In genomic region chr12:29951485-29951884, GRCm38 (mm10) we compare ENCODE assay signal across 14 mouse cellular contexts. TPM values are rescaled to one million over a fixed set of nuclear protein-coding genes. Genes with fewer than 3 reads are reported as not detected.
A peak's percentile ranks its signal among the peaks of the same experiment; 100 is the strongest.
DNase-seq lines count a peak whose midpoint lies in the region; ATAC-seq and TF ChIP-seq lines count a peak whose summit lies in the region.
"Had no signal": no experiment of that assay in that cellular context is flagged by ENCODE, and none has a peak within 500 bp of the region (broad histone marks: within the 10 kb centered on the region; RNA-seq: fewer than 3 reads in every experiment).

No protein-coding gene starts in this region.

- H3K4me3 ChIP-seq in heart, adult 2 months, result no peak overlapping the region
- H3K4me3 ChIP-seq in kidney, adult 2 months (ENCODE audit: insufficient read depth, low read depth, low read length), result no peak overlapping the region
- H3K4me3 ChIP-seq in liver, embryonic 12.5 days, result no peak overlapping the region
- H3K4me3 ChIP-seq in liver, postnatal 0 days (ENCODE audit: low read depth, low read length), result no peak overlapping the region
- H3K4me3 ChIP-seq in brown adipose tissue, adult 24 weeks (ENCODE audit: insufficient read depth, low read depth, low read length), result no peak overlapping the region
- H3K4me3 ChIP-seq: embryonic facial prominence, embryonic 15.5 days; limb, embryonic 15.5 days had no signal

- no peaks in the 10 kb centered on the region for H3K27me3 ChIP-seq in heart, adult 2 months (ENCODE audit: control insufficient read depth, insufficient read depth, low read length)
- no peaks in the 10 kb centered on the region for H3K27me3 ChIP-seq in kidney, adult 2 months (replicated peaks; ENCODE audit: control insufficient read depth, insufficient read depth, low read length)
- no peaks in the 10 kb centered on the region for H3K27me3 ChIP-seq in liver, embryonic 12.5 days (replicated peaks)
- no peaks in the 10 kb centered on the region for H3K27me3 ChIP-seq in liver, postnatal 0 days (ENCODE audit: insufficient read depth, low read length)
- H3K27me3 ChIP-seq: embryonic facial prominence, embryonic 15.5 days; limb, embryonic 15.5 days had no signal

- intact Hi-C loops in heart, adult 2 months (cut with DNase I), result no loop called here
- intact Hi-C loops in heart, postnatal 36 days (cut with DNase I), result no loop called here

- no peak for ATAC-seq in liver, embryonic 12.5 days
- ATAC-seq in liver, postnatal 0 days, result no peak
- ATAC-seq: midbrain, embryonic 16.5 days had no signal

- H3K4me1 ChIP-seq in heart, adult 2 months (ENCODE audit: control insufficient read depth, insufficient read depth, low read length), result peaks cover 37% of the 10 kb centered on the region
- peaks cover 27% of the 10 kb centered on the region for H3K4me1 ChIP-seq in kidney, adult 2 months (ENCODE audit: control insufficient read depth, insufficient read depth, low read length)
- no peaks in the 10 kb centered on the region for H3K4me1 ChIP-seq in liver, embryonic 12.5 days
- no peaks in the 10 kb centered on the region for H3K4me1 ChIP-seq in liver, postnatal 0 days (ENCODE audit: insufficient read depth)
- H3K4me1 ChIP-seq in brown adipose tissue, adult 24 weeks (ENCODE audit: control insufficient read depth, insufficient read depth, insufficient read length, low read length), result peaks cover 50% of the 10 kb centered on the region

- H3K27ac ChIP-seq in heart, adult 2 months, result peak overlapping the region; percentile 82
- H3K27ac ChIP-seq in kidney, adult 2 months (ENCODE audit: insufficient read depth, low read depth, low read length), result peak overlapping the region; percentile 18
- 0 out of 2 replicates have a peak overlapping the region, but pooled peaks have one; percentile 10 for H3K27ac ChIP-seq in liver, embryonic 12.5 days
- H3K27ac ChIP-seq in liver, postnatal 0 days (ENCODE audit: low read depth), result no peak overlapping the region
- H3K27ac ChIP-seq in brown adipose tissue, adult 24 weeks (replicated peaks; ENCODE audit: low read depth, low read length), result peak overlapping the region; percentile 98
- H3K27ac ChIP-seq: macrophage had no signal

- no peaks in the 10 kb centered on the region for H3K9me3 ChIP-seq in liver, embryonic 12.5 days (replicated peaks)
- H3K9me3 ChIP-seq in liver, postnatal 0 days (ENCODE audit: low read length), result no peaks in the 10 kb centered on the region
- H3K9me3 ChIP-seq: embryonic facial prominence, embryonic 15.5 days; limb, embryonic 15.5 days had no signal

- WGBS in heart, adult 2 months, result 49% methylated on average over 5 of the region's 5 CpGs
- 67% methylated on average over 5 of the region's 5 CpGs for WGBS in kidney, adult 2 months
- WGBS in liver, embryonic 12.5 days (ENCODE audit: insufficient replicate concordance), result 61% methylated on average over 5 of the region's 5 CpGs
- WGBS in liver, postnatal 0 days (ENCODE audit: insufficient replicate concordance), result 73% methylated on average over 5 of the region's 5 CpGs

- no peaks in the 10 kb centered on the region; the same call in 1 of the 2 replicates for H3K79me2 ChIP-seq in heart, adult 2 months (replicated peaks; ENCODE audit: control insufficient read depth, insufficient read depth, low read length)

- no peak overlapping the region for H3K4me2 ChIP-seq in liver, embryonic 12.5 days
- H3K4me2 ChIP-seq in liver, postnatal 0 days (ENCODE audit: low read depth, low read length), result no peak overlapping the region
- H3K4me2 ChIP-seq: embryonic facial prominence, embryonic 15.5 days; limb, embryonic 15.5 days had no signal

- TF ChIP-seq POLR2A in heart, adult 2 months (IDR thresholded peaks at IDR 0.05; ENCODE audit: insufficient read depth, low read depth, low read length), result no peak
- no peak for TF ChIP-seq POLR2A in kidney, adult 2 months (IDR thresholded peaks at IDR 0.05; ENCODE audit: low read depth, low read length)

- H3K36me3 ChIP-seq in heart, adult 2 months (ENCODE audit: control insufficient read depth, insufficient read depth, low read length), result peaks cover 21% of the 10 kb centered on the region
- no peaks in the 10 kb centered on the region for H3K36me3 ChIP-seq in kidney, adult 2 months (ENCODE audit: control insufficient read depth, insufficient read depth, low read length)
- H3K36me3 ChIP-seq in liver, embryonic 12.5 days, result no peaks in the 10 kb centered on the region
- no peaks in the 10 kb centered on the region for H3K36me3 ChIP-seq in liver, postnatal 0 days (replicated peaks; ENCODE audit: insufficient read depth, low read length)
- H3K36me3 ChIP-seq: embryonic facial prominence, embryonic 15.5 days; limb, embryonic 15.5 days had no signal

- no peak overlapping the region for H3K9ac ChIP-seq in heart, adult 2 months (ENCODE audit: low read depth, low read length)
- no peak overlapping the region for H3K9ac ChIP-seq in liver, embryonic 12.5 days
- H3K9ac ChIP-seq in liver, postnatal 0 days (replicated peaks), result no peak overlapping the region
- H3K9ac ChIP-seq: embryonic facial prominence, embryonic 15.5 days; limb, embryonic 15.5 days had no signal

- DNase-seq in heart, adult 2 months, result no peak
- no peak for DNase-seq in heart, postnatal 36 days
- DNase-seq in kidney, adult 2 months, result no peak
- no peak for DNase-seq in kidney, postnatal 4 days
- no peak for DNase-seq in liver, postnatal 0 days
- no peak for DNase-seq in adrenal gland, adult 18-20 months (ENCODE audit: low spot score in 2 of 2)
- DNase-seq: cerebellum, adult 9-10 months; thymus, adult 18-20 months had no signal

- no peak for TF ChIP-seq EP300 in heart, adult 2 months (IDR thresholded peaks at IDR 0.05; ENCODE audit: insufficient read depth, low read depth, low read length)
- TF ChIP-seq EP300 in liver, postnatal 0 days (IDR thresholded peaks at IDR 0.05; ENCODE audit: low read depth), result no peak

- TF ChIP-seq CTCF in heart, adult 2 months (IDR thresholded peaks at IDR 0.05), result no peak
- no peak for TF ChIP-seq CTCF in kidney, adult 2 months (conservative IDR thresholded peaks at IDR 0.05; ENCODE audit: insufficient read depth, insufficient read length, low read depth, low read length)
- no peak for TF ChIP-seq CTCF in liver, postnatal 0 days (IDR thresholded peaks at IDR 0.05; ENCODE audit: low read depth)

RNA-seq across cellular contexts. Expression of gene Pxdn, which starts 14.1 kb away (rescaled TPM):
- total RNA-seq in heart, adult 2 months (2021), result 10 to 100 TPM; 28.7 to 41.0 TPM
- polyA plus RNA-seq in heart, adult 2 months (2012; rRNA removed), result 69.4 and 92.3 TPM in 2 replicates
- 10 to 100 TPM; 51.7 to 54.5 TPM for total RNA-seq in heart, postnatal 36 days (2021)
- polyA plus RNA-seq in kidney, adult 2 months (2012; rRNA removed), result 24.0 and 29.2 TPM in 2 replicates
- 13.9 and 14.6 TPM in 2 replicates for polyA plus RNA-seq in liver, embryonic 12.5 days (2016; fragmentation: Nextera tagmentation; extraction: Ambion mirVana)
- polyA plus RNA-seq in liver, postnatal 0 days (2015; fragmentation: Nextera tagmentation; extraction: Ambion mirVana), result 4.9 TPM in 2 replicates
- polyA plus RNA-seq in brown adipose tissue, adult 24 weeks (2012; ENCODE audit: insufficient read depth, insufficient read length, missing spikeins), result 21.5 and 26.4 TPM in 2 replicates
- 10 to 100 TPM; 32.5 to 47.3 TPM for total RNA-seq in adrenal gland, adult 18-20 months (2021)
- polyA plus RNA-seq: macrophage had no signal
